Mouse (Mus musculus) layer of hippocampus, adult 6 months (tissue): ENCODE results near the gene Hmgcr. TPM values are rescaled to one million over a fixed set of nuclear protein-coding genes. Genes with fewer than 3 reads are reported as not detected.

ENCODE experiments used
- long read RNA-seq, 2 experiments: library from polyadenylated mRNA; unstranded; transcript quantifications; one replicate each; pipeline ENCODE4 v2.0.0; 2019 to 2020
- polyA plus RNA-seq: library from polyadenylated mRNA; unstranded; fragments of <200 nt; fragmentation: Nextera tagmentation; gene quantifications from 2 replicates; pipeline ENCODE4 v1.2.3, GENCODE M21; 2021

Gene Hmgcr
- 36.2 and 57.7 TPM in 2 replicates for polyA plus RNA-seq
- long read RNA-seq, experiment 1, full-length matches to known transcripts, result 32 of 112 reads
- long read RNA-seq, experiment 1, partial matches to known transcripts, result 28 of 112 reads
- long read RNA-seq, experiment 1, other reads (novel, unspliced or antisense), result 52 of 112 reads
- long read RNA-seq, experiment 2, full-length matches to known transcripts, result 353 of 432 reads
- long read RNA-seq, experiment 2, partial matches to known transcripts, result 43 of 432 reads
- long read RNA-seq, experiment 2, other reads (novel, unspliced or antisense), result 36 of 432 reads

DNA sequence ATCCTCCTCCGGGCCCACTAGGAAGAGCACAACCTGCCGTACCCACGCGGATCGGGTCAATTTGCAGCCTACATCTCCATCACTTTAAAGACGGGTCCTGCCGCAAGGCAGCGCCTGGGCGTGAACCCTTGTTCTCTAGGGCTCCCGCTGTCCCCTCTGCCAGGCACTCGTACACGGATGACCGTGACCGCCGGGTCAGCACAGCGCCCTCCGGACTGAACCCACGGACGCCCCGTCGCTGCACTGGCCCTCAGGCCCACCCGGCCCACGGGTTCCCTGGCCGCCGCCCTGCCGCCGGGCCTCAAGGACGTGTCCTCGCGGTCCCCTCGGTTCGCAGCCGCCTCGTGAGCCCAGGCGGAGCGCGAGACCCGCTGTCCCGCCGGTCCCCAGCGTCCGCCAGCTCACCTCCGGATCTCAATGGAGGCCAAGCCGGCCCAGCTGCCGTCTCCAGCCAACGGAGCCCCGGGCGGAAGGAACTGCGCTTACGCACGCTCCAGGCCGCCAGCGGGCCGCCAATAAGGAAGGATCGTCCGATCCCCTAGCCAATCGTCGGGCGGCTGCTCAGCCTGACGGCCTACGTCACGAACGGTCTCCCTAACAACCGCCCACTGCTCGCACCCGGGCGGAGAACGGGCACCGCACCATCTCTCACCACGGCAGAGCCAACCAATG, at the start of gene Hmgcr:
Hmgcr (minus strand) TSS at position 531 of the 672 bp plus-strand sequence.

Other genes with a start within 250 kb of the Hmgcr start
- gene Ankdd1b, start 199.7 kb downstream of the Hmgcr start, polyA plus RNA-seq, result 0.13 and 0.28 TPM in 2 replicates
- gene Gm17622, start 180.2 kb downstream of the Hmgcr start, polyA plus RNA-seq, result not detected in 2 replicates
- 3.6 and 4.1 TPM in 2 replicates for gene Polk, start 128.4 kb downstream of the Hmgcr start, polyA plus RNA-seq
- 11.2 and 12.1 TPM in 2 replicates for gene Col4a3bp, start 128.3 kb downstream of the Hmgcr start, polyA plus RNA-seq
- gene Ankrd31, start 77.3 kb upstream of the Hmgcr start, polyA plus RNA-seq, result 0.04 and 0.06 TPM in 2 replicates